In the genomic region with DNA sequence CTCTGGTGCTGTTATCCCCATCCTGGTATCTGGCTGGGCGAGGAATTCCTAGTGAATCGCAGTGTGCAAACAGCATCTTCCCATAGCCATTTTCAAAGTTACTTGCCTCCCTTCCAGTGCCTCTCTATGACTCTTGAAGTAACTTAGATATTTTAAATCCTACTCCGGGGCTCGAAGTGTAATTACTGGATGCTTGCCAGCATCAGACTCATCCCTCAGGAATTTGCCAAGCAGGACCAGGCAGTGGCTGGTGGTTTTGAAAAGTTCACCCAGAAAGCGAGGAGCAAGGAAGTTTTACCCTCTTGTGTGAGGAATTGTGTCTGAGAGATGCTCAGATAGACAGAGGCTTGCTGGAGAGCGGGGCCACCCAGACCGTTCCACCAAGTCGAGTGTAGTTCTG, we compare ENCODE assay signal across 12 mouse cellular contexts. TPM values are rescaled to one million over a fixed set of nuclear protein-coding genes. Genes with fewer than 3 reads are reported as not detected.
A peak's percentile ranks its signal among the peaks of the same experiment; 100 is the strongest.
DNase-seq lines count a peak whose midpoint lies in the region; ATAC-seq and TF ChIP-seq lines count a peak whose summit lies in the region.
"Had no signal": no experiment of that assay in that cellular context is flagged by ENCODE, and none has a peak within 500 bp of the region (broad histone marks: within the 10 kb centered on the region; RNA-seq: fewer than 3 reads in every experiment).

No protein-coding gene starts in this region.

- TF ChIP-seq POLR2A in brain, embryonic 14.5 days (IDR thresholded peaks at IDR 0.05; ENCODE audit: borderline replicate concordance, extremely low read depth, insufficient read depth, insufficient read length, poor library complexity, severe bottlenecking), result no peak

- no peaks in the 10 kb centered on the region for H3K36me3 ChIP-seq in heart, embryonic 11.5 days (ENCODE audit: control insufficient read depth, insufficient read depth, low read length)
- no peaks in the 10 kb centered on the region for H3K36me3 ChIP-seq in lung, embryonic 15.5 days
- no peaks in the 10 kb centered on the region for H3K36me3 ChIP-seq in midbrain, embryonic 16.5 days (ENCODE audit: control insufficient read depth, insufficient read depth, low read length)

- H3K9me3 ChIP-seq in heart, embryonic 11.5 days (replicated peaks; ENCODE audit: control insufficient read depth, low read length), result no peaks in the 10 kb centered on the region
- H3K9me3 ChIP-seq in lung, embryonic 15.5 days, result no peaks in the 10 kb centered on the region
- no peaks in the 10 kb centered on the region for H3K9me3 ChIP-seq in midbrain, embryonic 16.5 days (replicated peaks; ENCODE audit: control insufficient read depth, low read length, poor library complexity, severe bottlenecking)

- H3K4me2 ChIP-seq in heart, embryonic 11.5 days, result peak overlapping the region; percentile 24
- peak overlapping the region; percentile 8; the same call in 1 of the 2 replicates for H3K4me2 ChIP-seq in lung, embryonic 15.5 days
- H3K4me2 ChIP-seq in midbrain, embryonic 16.5 days (ENCODE audit: low read length), result no peak overlapping the region

- H3K27ac ChIP-seq in heart, embryonic 11.5 days (ENCODE audit: low read depth, low read length), result peak overlapping the region; percentile 91
- peak overlapping the region; percentile 84 for H3K27ac ChIP-seq in lung, embryonic 15.5 days
- no peak overlapping the region for H3K27ac ChIP-seq in midbrain, embryonic 16.5 days (ENCODE audit: low read length)
- H3K27ac ChIP-seq: hindbrain, postnatal 0 days had no signal

- no peaks in the 10 kb centered on the region for H3K27me3 ChIP-seq in heart, embryonic 11.5 days (ENCODE audit: control insufficient read depth, insufficient read depth, low read length)
- no peaks in the 10 kb centered on the region for H3K27me3 ChIP-seq in lung, embryonic 15.5 days
- no peaks in the 10 kb centered on the region for H3K27me3 ChIP-seq in midbrain, embryonic 16.5 days (ENCODE audit: control insufficient read depth, insufficient read depth, low read depth, low read length)

- intact Hi-C loops in heart, postnatal 36 days (cut with DNase I), result loop anchor here (5.0 kb wide), 1 partner anchor 49 kb away; a partner anchor contains a TSS

- no peak; the same call in 1 of the 2 replicates for ATAC-seq in heart, embryonic 11.5 days (replicated peaks; ENCODE audit: insufficient number of reproducible peaks, low FRiP score, low TSS enrichment)
- no peak for ATAC-seq in lung, embryonic 15.5 days (ENCODE audit: borderline replicate concordance, extremely low read depth, low FRiP score, low TSS enrichment)
- no peak for ATAC-seq in midbrain, embryonic 16.5 days
- ATAC-seq: hindbrain, postnatal 0 days had no signal

- peaks cover 73% of the 10 kb centered on the region for H3K4me1 ChIP-seq in heart, embryonic 11.5 days (ENCODE audit: control insufficient read depth, insufficient read depth, low read length)
- peaks cover 82% of the 10 kb centered on the region for H3K4me1 ChIP-seq in lung, embryonic 15.5 days
- H3K4me1 ChIP-seq in midbrain, embryonic 16.5 days (ENCODE audit: control insufficient read depth, insufficient read depth, low read length), result no peaks in the 10 kb centered on the region

- H3K9ac ChIP-seq in heart, embryonic 11.5 days (ENCODE audit: low read depth, low read length), result 0 out of 2 replicates have a peak overlapping the region, but pooled peaks have one; percentile 28
- no peak overlapping the region for H3K9ac ChIP-seq in lung, embryonic 15.5 days
- H3K9ac ChIP-seq in midbrain, embryonic 16.5 days (ENCODE audit: low read depth, low read length), result no peak overlapping the region

- WGBS in heart, embryonic 11.5 days (ENCODE audit: insufficient replicate concordance), result 35% methylated on average over 8 of the region's 8 CpGs
- 26% methylated on average over 8 of the region's 8 CpGs for WGBS in lung, embryonic 15.5 days
- 76% methylated on average over 8 of the region's 8 CpGs for WGBS in midbrain, embryonic 16.5 days

- no peak for DNase-seq in heart, postnatal 36 days
- peak; percentile 94 for DNase-seq in 3T3-L1 (ENCODE audit: low read depth, low spot score)
- peak; percentile 55 for DNase-seq in brain, embryonic 14.5 days (ENCODE audit: low read depth)
- no peak for DNase-seq in layer of hippocampus, adult 9-10 months (ENCODE audit: low spot score)
- no peak for DNase-seq in spleen, adult 18-20 months
- DNase-seq: cerebellum, postnatal 14 days; right cerebral cortex, postnatal 4 days; thymus, postnatal 14 days had no signal

- no peak for TF ChIP-seq CTCF in brain, embryonic 14.5 days (IDR thresholded peaks at IDR 0.05; ENCODE audit: borderline replicate concordance, extremely low read depth, insufficient read depth, insufficient read length)

- H3K4me3 ChIP-seq in heart, embryonic 11.5 days (ENCODE audit: low read depth, low read length), result no peak overlapping the region
- no peak overlapping the region for H3K4me3 ChIP-seq in lung, embryonic 15.5 days
- no peak overlapping the region for H3K4me3 ChIP-seq in midbrain, embryonic 16.5 days (ENCODE audit: low read depth, low read length)

RNA-seq across cellular contexts. Expression of a gene that starts 51.3 kb away (rescaled TPM):
- 15.3 and 25.2 TPM in 2 replicates for polyA plus RNA-seq in heart, embryonic 11.5 days (2014; fragmentation: Nextera tagmentation; extraction: Ambion mirVana)
- total RNA-seq in heart, postnatal 36 days (2021), result 10 to 100 TPM; 11.3 to 11.8 TPM
- polyA plus RNA-seq in brain, embryonic 14.5 days (2012; rRNA removed), result 20.3 TPM in 2 replicates
- polyA plus RNA-seq in lung, embryonic 15.5 days (2015; fragmentation: Nextera tagmentation; extraction: Ambion mirVana), result 25.2 and 27.1 TPM in 2 replicates
- 13.3 and 13.6 TPM in 2 replicates for polyA plus RNA-seq in midbrain, embryonic 16.5 days (2015; fragmentation: Nextera tagmentation; extraction: Ambion mirVana)

Comparison
In these comparisons a context has a peak if more than half of its experiments do, and no peak if none do; other contexts are left out.
1. DNase-seq: peak in 3T3-L1 (single experiment) and brain, embryonic 14.5 days (single experiment); none in heart, postnatal 36 days (0 of 2), layer of hippocampus, adult 9-10 months (single experiment) and spleen, adult 18-20 months (0 of 2).